Mouse (Mus musculus) embryo, embryonic 11 days (tissue): ENCODE results near the gene Manba.

ENCODE experiments used
- DNase-seq: peaks from one replicate; pipeline ENCODE4 v3.0.0-alpha.2; 2015

Gene Manba

GRCm38 (mm10) chr3:135586060-135586459 is 100.6 kb downstream of the Manba start:
- DNase-seq, result no peak

- DNase-seq, result no peak
These were observed 101.1 kb downstream of the Manba start for GRCm38 (mm10) chr3:135586471-135586880.

- no peak for DNase-seq
These were observed 105.1 kb downstream of the Manba start for GRCm38 (mm10) chr3:135590471-135590870.

- DNase-seq, result no peak
These were observed 106.0 kb downstream of the Manba start for GRCm38 (mm10) chr3:135591376-135591775.

GRCm38 (mm10) chr3:135592011-135592410 is 106.6 kb downstream of the Manba start:
- DNase-seq, result no peak

- no peak for DNase-seq
These were observed 109.0 kb downstream of the Manba start for GRCm38 (mm10) chr3:135594238-135594917.

- no peak for DNase-seq
These were observed 111.6 kb downstream of the Manba start for GRCm38 (mm10) chr3:135597014-135597413.

GRCm38 (mm10) chr3:135598355-135598754 is 112.9 kb downstream of the Manba start:
- no peak for DNase-seq

- DNase-seq, result no peak
These were observed 117.3 kb downstream of the Manba start for GRCm38 (mm10) chr3:135602731-135603130.

- no peak for DNase-seq
These were observed 119.4 kb downstream of the Manba start for GRCm38 (mm10) chr3:135604626-135605417.

- no peak for DNase-seq
These were observed 120.1 kb downstream of the Manba start for GRCm38 (mm10) chr3:135605474-135605873.

- DNase-seq, result no peak
These were observed 121.2 kb downstream of the Manba start for GRCm38 (mm10) chr3:135606592-135606991.

GRCm38 (mm10) chr3:135607021-135607420 is 121.6 kb downstream of the Manba start:
- DNase-seq, result no peak

GRCm38 (mm10) chr3:135607660-135608473 is 122.5 kb downstream of the Manba start:
- DNase-seq, result no peak

GRCm38 (mm10) chr3:135610221-135610620 is 124.8 kb downstream of the Manba start:
- no peak for DNase-seq

GRCm38 (mm10) chr3:135614376-135614775 is 129.0 kb downstream of the Manba start:
- DNase-seq, result no peak

- no peak for DNase-seq
These were observed 131.3 kb downstream of the Manba start for GRCm38 (mm10) chr3:135616730-135617129.
